Mouse (Mus musculus): ENCODE results near the gene Trabd2b.

Gene Trabd2b

GRCm38 (mm10) chr4:114487701-114488100, 81.2 kb downstream of the Trabd2b start:
- no peak for DNase-seq (ENCODE audit: low read depth in 1 of 2, low spot score in 2 of 2)

- no peak for DNase-seq (ENCODE audit: low read depth in 1 of 2, low spot score in 2 of 2)
These were observed 85.6 kb downstream of the Trabd2b start for GRCm38 (mm10) chr4:114492157-114492556.

GRCm38 (mm10) chr4:114494035-114494434, 87.5 kb downstream of the Trabd2b start:
- DNase-seq (ENCODE audit: low read depth in 1 of 2, low spot score in 2 of 2), result no peak

- no peak for DNase-seq (ENCODE audit: low read depth in 1 of 2, low spot score in 2 of 2)
These were observed 89.3 kb downstream of the Trabd2b start for GRCm38 (mm10) chr4:114495688-114496426.

GRCm38 (mm10) chr4:114499650-114500049, 93.1 kb downstream of the Trabd2b start:
- DNase-seq (ENCODE audit: low read depth in 1 of 2, low spot score in 2 of 2), result no peak

- no peak for DNase-seq (ENCODE audit: low read depth in 1 of 2, low spot score in 2 of 2)
These were observed 93.8 kb downstream of the Trabd2b start for GRCm38 (mm10) chr4:114500317-114500716.

GRCm38 (mm10) chr4:114501048-114501447, 94.5 kb downstream of the Trabd2b start:
- DNase-seq (ENCODE audit: low read depth in 1 of 2, low spot score in 2 of 2), result no peak

GRCm38 (mm10) chr4:114501611-114502010, 95.1 kb downstream of the Trabd2b start:
- no peak for DNase-seq (ENCODE audit: low read depth in 1 of 2, low spot score in 2 of 2)

GRCm38 (mm10) chr4:114504227-114505041, 97.9 kb downstream of the Trabd2b start:
- no peak for DNase-seq (ENCODE audit: low read depth in 1 of 2, low spot score in 2 of 2)

- DNase-seq (ENCODE audit: low read depth in 1 of 2, low spot score in 2 of 2), result no peak
These were observed 103.1 kb downstream of the Trabd2b start for GRCm38 (mm10) chr4:114509601-114510000.

- DNase-seq (ENCODE audit: low read depth in 1 of 2, low spot score in 2 of 2), result no peak
These were observed 105.1 kb downstream of the Trabd2b start for GRCm38 (mm10) chr4:114511649-114512048.

- DNase-seq (ENCODE audit: low read depth in 1 of 2, low spot score in 2 of 2), result no peak
These were observed 106.6 kb downstream of the Trabd2b start for GRCm38 (mm10) chr4:114513149-114513548.

- DNase-seq (ENCODE audit: low read depth in 1 of 2, low spot score in 2 of 2), result no peak
These were observed 108.8 kb downstream of the Trabd2b start for GRCm38 (mm10) chr4:114515330-114515771.

- no peak for DNase-seq (ENCODE audit: low read depth in 1 of 2, low spot score in 2 of 2)
These were observed 110.1 kb downstream of the Trabd2b start for GRCm38 (mm10) chr4:114516651-114517050.

- DNase-seq (ENCODE audit: low read depth in 1 of 2, low spot score in 2 of 2), result no peak
These were observed 111.5 kb downstream of the Trabd2b start for GRCm38 (mm10) chr4:114518061-114518460.

- DNase-seq (ENCODE audit: low read depth in 1 of 2, low spot score in 2 of 2), result no peak
These were observed 112.0 kb downstream of the Trabd2b start for GRCm38 (mm10) chr4:114518571-114518970.

- no peak for DNase-seq (ENCODE audit: low read depth in 1 of 2, low spot score in 2 of 2)
These were observed 112.8 kb downstream of the Trabd2b start for GRCm38 (mm10) chr4:114519321-114519720.

GRCm38 (mm10) chr4:114519966-114520365, 113.4 kb downstream of the Trabd2b start:
- no peak for DNase-seq (ENCODE audit: low read depth in 1 of 2, low spot score in 2 of 2)

GRCm38 (mm10) chr4:114523335-114524188, 117.0 kb downstream of the Trabd2b start:
- DNase-seq (ENCODE audit: low read depth in 1 of 2, low spot score in 2 of 2), result no peak

- no peak for DNase-seq (ENCODE audit: low read depth in 1 of 2, low spot score in 2 of 2)
These were observed 125.1 kb downstream of the Trabd2b start for GRCm38 (mm10) chr4:114531591-114531990.
